Mouse (Mus musculus): Measurements from ENCODE around the gene Ism2. TPM values are rescaled to one million over a fixed set of nuclear protein-coding genes. Genes with fewer than 3 reads are reported as not detected.
A peak's percentile ranks its signal among the peaks of the same experiment; 100 is the strongest.

The Ism2 gene
- polyA plus RNA-seq, 1 experiment from 2014 or later: 0.08 TPM

- 54% methylated on average over 4 of the region's 4 CpGs for WGBS (ENCODE audit: insufficient replicate concordance)
- Histone ChIP-seq H3K4me2 (ENCODE audit: low read depth, low read length) (no peak overlapping the region), H3K4me3 (ENCODE audit: low read depth, low read length) (no peak overlapping the region), H3K4me1 (ENCODE audit: insufficient read depth) (peaks cover 3% of the 10 kb centered on the region; the same call in 1 of the 2 replicates), H3K27me3 (ENCODE audit: insufficient read depth, low read length) (peaks cover 26% of the 10 kb centered on the region), H3K9me3 (ENCODE audit: low read length) (no peaks in the 10 kb centered on the region), H3K36me3 (replicated peaks; ENCODE audit: insufficient read depth, low read length) (no peaks in the 10 kb centered on the region), H3K9ac (replicated peaks) (no peak overlapping the region), H3K27ac (ENCODE audit: low read depth) (no peak overlapping the region)
- ATAC-seq (no peak), DNase-seq (no peak)
- no peak for TF ChIP-seq CTCF (IDR thresholded peaks at IDR 0.05; ENCODE audit: low read depth)
- no peak for TF ChIP-seq EP300 (IDR thresholded peaks at IDR 0.05; ENCODE audit: low read depth)
These were observed 1.7 kb upstream of the Ism2 start for GRCm38 (mm10) chr12:87301189-87301588.

GRCm38 (mm10) chr12:87300441-87300690, 861 bp upstream of the Ism2 start:
- Histone ChIP-seq H3K9me3 (ENCODE audit: low read length) (no peaks in the 10 kb centered on the region), H3K36me3 (replicated peaks; ENCODE audit: insufficient read depth, low read length) (no peaks in the 10 kb centered on the region), H3K4me2 (ENCODE audit: low read depth, low read length) (peak overlapping the region; percentile 96), H3K27me3 (ENCODE audit: insufficient read depth, low read length) (peaks cover 26% of the 10 kb centered on the region), H3K27ac (ENCODE audit: low read depth) (no peak overlapping the region), H3K9ac (replicated peaks) (peak overlapping the region; percentile 72), H3K4me1 (ENCODE audit: insufficient read depth) (peaks cover 3% of the 10 kb centered on the region; the same call in 1 of the 2 replicates), H3K4me3 (ENCODE audit: low read depth, low read length) (peak overlapping the region; percentile 71)
- ATAC-seq: no peak; the same call in 1 of the 2 replicates
- TF ChIP-seq CTCF (IDR thresholded peaks at IDR 0.05; ENCODE audit: low read depth): no peak
- no peak for TF ChIP-seq EP300 (IDR thresholded peaks at IDR 0.05; ENCODE audit: low read depth)
- DNase-seq: no peak
- 2% methylated on average over 9 of the region's 9 CpGs for WGBS (ENCODE audit: insufficient replicate concordance)

- peaks cover 3% of the 10 kb centered on the region; the same call in 1 of the 2 replicates for H3K4me1 ChIP-seq (ENCODE audit: insufficient read depth)
- peak overlapping the region; percentile 71 for H3K4me3 ChIP-seq (ENCODE audit: low read depth, low read length)
- peak overlapping the region; percentile 72 for H3K9ac ChIP-seq (replicated peaks)
- TF ChIP-seq CTCF (IDR thresholded peaks at IDR 0.05; ENCODE audit: low read depth) (no peak), EP300 (IDR thresholded peaks at IDR 0.05; ENCODE audit: low read depth) (no peak)
- ATAC-seq (no peak; the same call in 1 of the 2 replicates), DNase-seq (no peak)
- H3K27me3 ChIP-seq (ENCODE audit: insufficient read depth, low read length): peaks cover 26% of the 10 kb centered on the region
- 14% methylated on average over 29 of the region's 29 CpGs for WGBS (ENCODE audit: insufficient replicate concordance)
- no peaks in the 10 kb centered on the region for H3K9me3 ChIP-seq (ENCODE audit: low read length)
- H3K36me3 ChIP-seq (replicated peaks; ENCODE audit: insufficient read depth, low read length): no peaks in the 10 kb centered on the region
- peak overlapping the region; percentile 96 for H3K4me2 ChIP-seq (ENCODE audit: low read depth, low read length)
- H3K27ac ChIP-seq (ENCODE audit: low read depth): no peak overlapping the region
These were observed 358 bp downstream of the Ism2 start for GRCm38 (mm10) chr12:87299037-87299656.

- no peak overlapping the region for H3K27ac ChIP-seq (ENCODE audit: low read depth)
- DNase-seq: no peak
- TF ChIP-seq CTCF (IDR thresholded peaks at IDR 0.05; ENCODE audit: low read depth): no peak
- TF ChIP-seq EP300 (IDR thresholded peaks at IDR 0.05; ENCODE audit: low read depth): no peak
- peaks cover 7% of the 10 kb centered on the region for H3K27me3 ChIP-seq (ENCODE audit: insufficient read depth, low read length)
- H3K9me3 ChIP-seq (ENCODE audit: low read length): no peaks in the 10 kb centered on the region
- peak; percentile 23; the same call in 1 of the 2 replicates for ATAC-seq
- no peak overlapping the region for H3K4me3 ChIP-seq (ENCODE audit: low read depth, low read length)
- no peak overlapping the region for H3K9ac ChIP-seq (replicated peaks)
- H3K4me2 ChIP-seq (ENCODE audit: low read depth, low read length): no peak overlapping the region
- H3K36me3 ChIP-seq (replicated peaks; ENCODE audit: insufficient read depth, low read length): no peaks in the 10 kb centered on the region
- H3K4me1 ChIP-seq (ENCODE audit: insufficient read depth): no peaks in the 10 kb centered on the region
- WGBS (ENCODE audit: insufficient replicate concordance): 67% methylated on average over 6 of the region's 6 CpGs
These were observed 5.6 kb downstream of the Ism2 start for GRCm38 (mm10) chr12:87293934-87294333.

GRCm38 (mm10) chr12:87289100-87289499, 10.4 kb downstream of the Ism2 start:
- Histone ChIP-seq H3K36me3 (replicated peaks; ENCODE audit: insufficient read depth, low read length) (no peaks in the 10 kb centered on the region), H3K9me3 (ENCODE audit: low read length) (no peaks in the 10 kb centered on the region; the same call in 1 of the 2 replicates), H3K27ac (ENCODE audit: low read depth) (no peak overlapping the region), H3K9ac (replicated peaks) (no peak overlapping the region), H3K4me1 (ENCODE audit: insufficient read depth) (no peaks in the 10 kb centered on the region), H3K27me3 (ENCODE audit: insufficient read depth, low read length) (no peaks in the 10 kb centered on the region), H3K4me3 (ENCODE audit: low read depth, low read length) (no peak overlapping the region), H3K4me2 (ENCODE audit: low read depth, low read length) (no peak overlapping the region)
- ATAC-seq (no peak), DNase-seq (no peak)
- TF ChIP-seq CTCF (IDR thresholded peaks at IDR 0.05; ENCODE audit: low read depth) (no peak), EP300 (IDR thresholded peaks at IDR 0.05; ENCODE audit: low read depth) (no peak)
- 81% methylated on average over 5 of the region's 5 CpGs for WGBS (ENCODE audit: insufficient replicate concordance)

- H3K27me3 ChIP-seq (ENCODE audit: insufficient read depth, low read length): no peaks in the 10 kb centered on the region
- H3K4me3 ChIP-seq (ENCODE audit: low read depth, low read length): no peak overlapping the region
- TF ChIP-seq EP300 (IDR thresholded peaks at IDR 0.05; ENCODE audit: low read depth) (no peak), CTCF (IDR thresholded peaks at IDR 0.05; ENCODE audit: low read depth) (no peak)
- no peaks in the 10 kb centered on the region; the same call in 1 of the 2 replicates for H3K9me3 ChIP-seq (ENCODE audit: low read length)
- DNase-seq (no peak), ATAC-seq (peak; percentile 54)
- no peaks in the 10 kb centered on the region for H3K4me1 ChIP-seq (ENCODE audit: insufficient read depth)
- H3K9ac ChIP-seq (replicated peaks): no peak overlapping the region
- no peak overlapping the region for H3K4me2 ChIP-seq (ENCODE audit: low read depth, low read length)
- H3K27ac ChIP-seq (ENCODE audit: low read depth): no peak overlapping the region
- WGBS (ENCODE audit: insufficient replicate concordance): 63% methylated on average over 5 of the region's 5 CpGs
- no peaks in the 10 kb centered on the region for H3K36me3 ChIP-seq (replicated peaks; ENCODE audit: insufficient read depth, low read length)
These were observed 14.8 kb downstream of the Ism2 start for GRCm38 (mm10) chr12:87284726-87285125.
